Mouse (Mus musculus): ENCODE data around the gene Smim5.

Gene Smim5

GRCm38 (mm10) chr11:115899486-115900266 is at the start of gene Smim5:
Gene Smim5, plus strand, starts transcription at chr11:115899966.
- TF ChIP-seq GATA4 (IDR thresholded peaks at IDR 0.05; ENCODE audit: insufficient replicate concordance, low read length), result no peak

- no peak for TF ChIP-seq GATA4 (IDR thresholded peaks at IDR 0.05; ENCODE audit: insufficient replicate concordance, low read length)
Observed at GRCm38 (mm10) chr11:115854674-115855073, 45.1 kb upstream of the Smim5 start.

GRCm38 (mm10) chr11:115857936-115858335 is 41.8 kb upstream of the Smim5 start:
- TF ChIP-seq GATA4 (IDR thresholded peaks at IDR 0.05; ENCODE audit: insufficient replicate concordance, low read length), result no peak

GRCm38 (mm10) chr11:115858354-115858753 is 41.4 kb upstream of the Smim5 start, which contains the start of gene Myo15b:
Gene Myo15b, plus strand, starts transcription at chr11:115858406.
- TF ChIP-seq GATA4 (IDR thresholded peaks at IDR 0.05; ENCODE audit: insufficient replicate concordance, low read length), result no peak

GRCm38 (mm10) chr11:115859143-115859945 is 40.4 kb upstream of the Smim5 start:
- no peak for TF ChIP-seq GATA4 (IDR thresholded peaks at IDR 0.05; ENCODE audit: insufficient replicate concordance, low read length)

- TF ChIP-seq GATA4 (IDR thresholded peaks at IDR 0.05; ENCODE audit: insufficient replicate concordance, low read length), result no peak
Observed at GRCm38 (mm10) chr11:115863895-115864294, 35.9 kb upstream of the Smim5 start.

- TF ChIP-seq GATA4 (IDR thresholded peaks at IDR 0.05; ENCODE audit: insufficient replicate concordance, low read length), result no peak
Observed at GRCm38 (mm10) chr11:115869393-115869792, 30.4 kb upstream of the Smim5 start.

GRCm38 (mm10) chr11:115872437-115872836 is 27.3 kb upstream of the Smim5 start:
- TF ChIP-seq GATA4 (IDR thresholded peaks at IDR 0.05; ENCODE audit: insufficient replicate concordance, low read length), result no peak

GRCm38 (mm10) chr11:115875935-115876334 is 23.8 kb upstream of the Smim5 start:
- TF ChIP-seq GATA4 (IDR thresholded peaks at IDR 0.05; ENCODE audit: insufficient replicate concordance, low read length), result no peak

GRCm38 (mm10) chr11:115876438-115876837 is 23.3 kb upstream of the Smim5 start:
- TF ChIP-seq GATA4 (IDR thresholded peaks at IDR 0.05; ENCODE audit: insufficient replicate concordance, low read length), result no peak

GRCm38 (mm10) chr11:115877174-115877755 is 22.5 kb upstream of the Smim5 start:
- no peak for TF ChIP-seq GATA4 (IDR thresholded peaks at IDR 0.05; ENCODE audit: insufficient replicate concordance, low read length)

- no peak for TF ChIP-seq GATA4 (IDR thresholded peaks at IDR 0.05; ENCODE audit: insufficient replicate concordance, low read length)
Observed at GRCm38 (mm10) chr11:115878071-115878470, 21.7 kb upstream of the Smim5 start.

GRCm38 (mm10) chr11:115881002-115881401 is 18.8 kb upstream of the Smim5 start:
- TF ChIP-seq GATA4 (IDR thresholded peaks at IDR 0.05; ENCODE audit: insufficient replicate concordance, low read length), result no peak

- no peak for TF ChIP-seq GATA4 (IDR thresholded peaks at IDR 0.05; ENCODE audit: insufficient replicate concordance, low read length)
Observed at GRCm38 (mm10) chr11:115883251-115883650, 16.5 kb upstream of the Smim5 start.

- TF ChIP-seq GATA4 (IDR thresholded peaks at IDR 0.05; ENCODE audit: insufficient replicate concordance, low read length), result no peak
Observed at GRCm38 (mm10) chr11:115884361-115884760, 15.4 kb upstream of the Smim5 start.

- TF ChIP-seq GATA4 (IDR thresholded peaks at IDR 0.05; ENCODE audit: insufficient replicate concordance, low read length), result no peak
Observed at GRCm38 (mm10) chr11:115885281-115885680, 14.5 kb upstream of the Smim5 start.

All from liver, adult (tissue).